Mouse (Mus musculus) ES-E14 (cell line): ENCODE results near the gene Nars2. TPM values are rescaled to one million over a fixed set of nuclear protein-coding genes. Genes with fewer than 3 reads are reported as not detected.

Experiments used
- DNase-seq: peaks from one replicate; pipeline ENCODE4 v3.0.0-alpha.2; 2013; ENCODE audit warnings: low read depth, low spot score
- H3K27ac ChIP-seq: 2 replicates; pipeline ENCODE4 v1.5.1; 2012; ENCODE audit warnings: low read depth, mild to moderate bottlenecking, low read length, moderate library complexity, mixed read lengths; ENCODE audit not compliant: poor library complexity, insufficient read depth, severe bottlenecking
- H3K36me3 ChIP-seq: 2 replicates; pipeline ENCODE4 v1.6.1; 2012; ENCODE audit warnings: mild to moderate bottlenecking, low read length, moderate library complexity, mixed read lengths; ENCODE audit not compliant: control insufficient read depth, poor library complexity, insufficient read depth, severe bottlenecking
- H3K4me1 ChIP-seq, 2 experiments: fragments of 150-350 bp in 1 of 2; sonication (generic) in 1 of 2; 2 replicates each; pipeline ENCODE4 v1.6.1; 2012; ENCODE audit warnings: low read length in 2 of 2, mild to moderate bottlenecking in 1 of 2, mixed read lengths in 1 of 2; ENCODE audit not compliant: control insufficient read depth in 2 of 2, insufficient read depth in 2 of 2, poor library complexity in 1 of 2
- H3K4me3 ChIP-seq, 2 experiments: fragments of 150-350 bp in 1 of 2; sonication (generic) in 1 of 2; 2 replicates each; pipeline ENCODE4 v1.5.1; 2012; ENCODE audit warnings: low read length in 2 of 2, low read depth in 1 of 2, mild to moderate bottlenecking in 1 of 2, mixed read lengths in 1 of 2; ENCODE audit not compliant: insufficient read depth in 1 of 2, poor library complexity in 1 of 2, severe bottlenecking in 1 of 2
- H3K9ac ChIP-seq: 2 replicates; pipeline ENCODE4 v1.6.1; 2012; ENCODE audit warnings: low read depth, mild to moderate bottlenecking, low read length, mixed read lengths; ENCODE audit not compliant: poor library complexity, insufficient read depth, severe bottlenecking
- H3K9me3 ChIP-seq: fragments of 150-350 bp; sonication (generic); 2 replicates; pipeline ENCODE4 v1.6.1; 2012; ENCODE audit warnings: low read depth, mild to moderate bottlenecking, low read length; ENCODE audit not compliant: control insufficient read depth, insufficient read depth
- CHD2 ChIP-seq: IDR thresholded peaks from 2 replicates; pipeline ENCODE4 v1.6.1; 2014; ENCODE audit warnings: mild to moderate bottlenecking, low read depth, low read length, inconsistent platforms
- HCFC1 ChIP-seq: IDR thresholded peaks from 2 replicates; pipeline ENCODE4 v1.6.1; 2012; ENCODE audit warnings: low read length, inconsistent platforms, borderline replicate concordance; ENCODE audit not compliant: insufficient read depth
- MAFK ChIP-seq: IDR thresholded peaks from 2 replicates; pipeline ENCODE4 v1.6.1; 2014; ENCODE audit warnings: mild to moderate bottlenecking, low read depth, low read length, inconsistent platforms; ENCODE audit not compliant: insufficient read depth
- ZC3H11A ChIP-seq: IDR thresholded peaks from 2 replicates; pipeline ENCODE4 v1.6.1; 2012; ENCODE audit warnings: low read depth, mild to moderate bottlenecking, inconsistent platforms, low read length, borderline replicate concordance
- ZNF384 ChIP-seq: IDR thresholded peaks from 2 replicates; pipeline ENCODE4 v1.6.1; 2012; ENCODE audit warnings: low read depth, low read length, inconsistent platforms
- in situ Hi-C, 2 experiments: fragments of 600-800 bp; cut with MboI; formaldehyde crosslinking; loops; one replicate each; pipeline ENCODE4 v1.15.1; 2025; ENCODE audit warnings: low sequenced_read_pairs in 2 of 2, inconsistent platforms in 1 of 2; ENCODE audit not compliant: unreplicated experiment in 2 of 2
- total RNA-seq: library from RNA; depleted of rRNA; stranded (reverse); fragments of 300-350 nt; gene quantifications from 2 replicates; pipeline ENCODE4 v1.2.3, GENCODE M21; 2012

Nars2 gene
- total RNA-seq, 1 experiment, result 9.0 TPM

DNA sequence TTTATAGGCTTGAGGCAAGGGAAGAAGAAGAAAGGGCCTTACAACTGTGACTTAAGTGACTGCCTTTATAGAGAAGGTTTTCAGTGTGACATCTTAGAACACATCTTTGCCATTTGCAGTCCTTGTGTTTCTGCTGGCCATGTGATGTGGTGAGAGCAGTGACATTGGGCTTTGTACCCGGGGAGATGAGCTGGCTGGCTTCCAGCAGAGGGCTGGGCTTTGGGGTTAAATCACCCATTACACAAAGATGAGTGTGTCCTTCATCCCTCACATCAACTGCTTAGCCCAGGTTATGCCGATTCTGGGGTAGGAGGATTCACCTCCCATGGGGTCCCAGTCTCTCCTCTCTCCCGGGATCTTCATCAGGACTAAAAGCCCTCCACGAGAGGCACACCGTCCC lies 41.4 kb upstream of the Nars2 start:
- peaks cover 4% of the 10 kb centered on the region; the same call in 1 of the 2 replicates for H3K36me3 ChIP-seq
- H3K9ac ChIP-seq, result no peak overlapping the region
- no peak for TF ChIP-seq CHD2
- H3K9me3 ChIP-seq, result no peaks in the 10 kb centered on the region
- no peak overlapping the region for H3K27ac ChIP-seq
- no peak overlapping the region for H3K4me3 ChIP-seq
- in situ Hi-C loops, result loop anchor here (10.0 to 25.0 kb wide), 4 partner anchors 115 to 1048 kb away; no protein-coding TSS in a partner anchor
- H3K4me1 ChIP-seq, result peaks cover 0 to 6% of the 10 kb centered on the region in 2 experiments; a peak in 2 of 4 replicates
- DNase-seq, result no peak

DNA sequence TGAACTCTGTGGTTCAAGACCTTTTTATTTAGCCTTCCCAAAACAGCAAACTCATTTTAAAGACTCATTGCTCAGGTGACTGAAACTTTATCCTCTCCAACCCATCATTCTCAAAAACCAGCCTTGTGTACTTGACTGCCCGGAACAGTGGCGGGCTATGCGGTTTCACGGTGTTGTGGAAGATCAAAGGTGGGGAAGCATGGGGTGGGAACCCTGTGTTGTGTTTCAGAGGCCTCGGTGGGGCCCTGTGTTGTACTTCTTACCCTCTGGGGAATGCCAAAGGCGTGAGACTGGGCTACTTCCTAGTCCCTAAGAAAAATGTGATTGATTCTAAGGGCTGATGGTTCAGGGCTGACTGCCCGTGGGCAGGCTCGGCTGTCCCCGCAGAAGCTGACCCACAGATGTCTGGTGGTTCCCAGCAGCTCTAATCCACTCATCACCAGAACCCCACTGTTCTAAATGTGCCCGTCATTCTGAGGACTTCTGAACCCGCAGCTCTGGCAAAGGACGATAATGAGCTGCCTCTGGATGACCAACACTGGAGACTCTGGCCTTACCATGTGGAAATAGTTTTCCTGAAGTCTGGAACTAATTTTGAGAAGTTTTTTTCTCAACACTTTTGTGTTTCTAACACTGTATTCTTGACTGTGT lies 40.9 kb upstream of the Nars2 start:
- H3K36me3 ChIP-seq, result peaks cover 4% of the 10 kb centered on the region; the same call in 1 of the 2 replicates
- H3K9ac ChIP-seq, result no peak overlapping the region
- H3K27ac ChIP-seq, result no peak overlapping the region
- DNase-seq, result no peak
- in situ Hi-C loops, result loop anchor here in 1 of 2 experiments (25.0 kb wide), 3 partner anchors 398 to 1048 kb away; no protein-coding TSS in a partner anchor
- H3K4me3 ChIP-seq, result no peak overlapping the region
- TF ChIP-seq MAFK, result no peak
- TF ChIP-seq CHD2, result no peak
- TF ChIP-seq ZC3H11A, result no peak
- TF ChIP-seq ZNF384, result no peak
- no peak for TF ChIP-seq HCFC1
- no peaks in the 10 kb centered on the region for H3K9me3 ChIP-seq
- peaks cover 0 to 6% of the 10 kb centered on the region in 2 experiments; a peak in 2 of 4 replicates for H3K4me1 ChIP-seq

DNA sequence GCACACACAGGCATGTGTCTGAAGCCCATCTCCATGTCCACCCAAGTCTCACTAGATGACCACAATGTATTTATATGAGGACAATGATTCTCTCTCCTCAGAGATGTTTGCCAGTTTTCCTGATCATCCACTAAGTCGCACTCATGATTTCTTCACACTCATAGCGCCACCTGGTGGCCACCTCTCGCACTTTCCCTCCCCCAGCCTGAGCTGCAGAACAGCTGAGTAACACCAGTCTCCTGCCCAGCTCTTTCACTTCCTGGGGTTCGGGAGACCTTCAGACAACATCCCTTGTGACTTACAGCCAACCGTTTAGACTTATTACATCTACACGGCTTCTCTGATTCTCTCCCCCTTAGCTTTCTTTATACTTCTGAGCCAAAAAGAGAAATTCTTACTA lies 37.3 kb upstream of the Nars2 start:
- no peak overlapping the region for H3K9ac ChIP-seq
- TF ChIP-seq ZNF384 (no peak), ZC3H11A (peak; percentile 92), MAFK (no peak), CHD2 (no peak)

DNA sequence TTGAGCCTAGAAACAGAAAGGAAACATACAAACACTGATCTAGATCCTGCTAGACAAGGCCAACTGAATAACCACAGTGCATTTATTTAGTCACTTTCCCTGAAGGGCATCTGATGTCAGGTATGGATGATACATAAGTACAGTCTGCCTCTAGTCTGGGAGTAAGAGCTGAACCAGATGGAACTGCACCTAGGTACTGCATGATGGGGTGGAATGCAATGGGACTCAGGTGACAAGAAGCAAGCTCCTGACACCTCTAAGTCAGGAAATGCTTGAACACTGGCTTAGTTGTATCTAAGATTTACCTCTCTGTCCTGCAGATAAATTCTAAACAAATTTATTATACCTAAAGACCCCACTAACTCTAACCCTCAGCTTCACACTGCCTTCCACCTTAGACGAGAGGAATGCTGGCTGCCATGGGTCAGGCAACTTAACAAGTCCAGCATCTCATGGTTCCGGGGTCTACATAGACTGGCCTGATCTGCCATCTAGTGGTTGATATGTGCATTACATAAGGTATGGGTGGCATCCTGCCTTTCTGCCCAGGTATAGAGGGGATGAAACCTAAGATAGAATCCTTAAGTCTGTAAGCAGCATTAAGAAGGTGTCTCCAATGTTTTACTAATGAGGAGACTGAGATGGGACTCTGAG lies 35.7 kb upstream of the Nars2 start:
- DNase-seq, result peak; percentile 70
- Histone ChIP-seq H3K9ac (no peak overlapping the region), H3K27ac (no peak overlapping the region), H3K4me3 (no peak overlapping the region), H3K9me3 (no peaks in the 10 kb centered on the region), H3K36me3 (no peaks in the 10 kb centered on the region), H3K4me1 (no peaks in the 10 kb centered on the region)
- in situ Hi-C loops, result loop anchor here in 1 of 2 experiments (5.0 to 25.0 kb wide), 4 partner anchors 148 to 1053 kb away; no protein-coding TSS in a partner anchor
- TF ChIP-seq ZNF384 (no peak), ZC3H11A (peak; percentile 91), MAFK (no peak), CHD2 (no peak)

More for the DNA sequence above, 37.3 kb upstream of the Nars2 start:
- no peak for DNase-seq
- no peaks in the 10 kb centered on the region for H3K36me3 ChIP-seq
- H3K4me1 ChIP-seq, result no peaks in the 10 kb centered on the region
- no peak overlapping the region for H3K27ac ChIP-seq
- no peaks in the 10 kb centered on the region for H3K9me3 ChIP-seq
- in situ Hi-C loops, result loop anchor here in 1 of 2 experiments (25.0 kb wide), 3 partner anchors 402 to 1052 kb away; no protein-coding TSS in a partner anchor
- no peak overlapping the region for H3K4me3 ChIP-seq
